Mouse (Mus musculus) urinary bladder, postnatal 10 days (tissue): ENCODE data around the gene H2-DMb2.

ENCODE experiments used
- DNase-seq: peaks from one replicate; pipeline ENCODE4 v3.0.0; 2022; ENCODE audit warnings: low spot score

The H2-DMb2 gene

GRCm38 (mm10) chr17:34179913-34180859, 37.1 kb downstream of the H2-DMb2 start:
- no peak for DNase-seq

- DNase-seq: no peak
Measured at GRCm38 (mm10) chr17:34183564-34184219, 40.6 kb downstream of the H2-DMb2 start.

GRCm38 (mm10) chr17:34185526-34185925, 42.4 kb downstream of the H2-DMb2 start:
- DNase-seq: no peak

- no peak for DNase-seq
Measured at GRCm38 (mm10) chr17:34186885-34187260, 43.8 kb downstream of the H2-DMb2 start.

- peak; percentile 95 for DNase-seq
Measured at GRCm38 (mm10) chr17:34187261-34187916, 44.3 kb downstream of the H2-DMb2 start, which contains the start of the genes Tap1 and Psmb9. Gene Tap1 (plus strand): TSS chr17:34187553. Gene Psmb9 (minus strand): TSS chr17:34187764.

- no peak for DNase-seq
Measured at GRCm38 (mm10) chr17:34188010-34188409, 44.9 kb downstream of the H2-DMb2 start.

GRCm38 (mm10) chr17:34188986-34189385, 45.9 kb downstream of the H2-DMb2 start:
- no peak for DNase-seq

- no peak for DNase-seq
Measured at GRCm38 (mm10) chr17:34192852-34193251, 49.7 kb downstream of the H2-DMb2 start.

- no peak for DNase-seq
Measured at GRCm38 (mm10) chr17:34193468-34193867, 50.4 kb downstream of the H2-DMb2 start.

GRCm38 (mm10) chr17:34194723-34195122, 51.6 kb downstream of the H2-DMb2 start:
- DNase-seq: no peak

- no peak for DNase-seq
Measured at GRCm38 (mm10) chr17:34196491-34196890, 53.4 kb downstream of the H2-DMb2 start.

GRCm38 (mm10) chr17:34196941-34197894, 54.1 kb downstream of the H2-DMb2 start, which contains the start of gene Psmb8:
Gene Psmb8 (plus strand): TSS chr17:34197721.
- peak; percentile 79 for DNase-seq

- DNase-seq: no peak
Measured at GRCm38 (mm10) chr17:34197904-34198520, 54.9 kb downstream of the H2-DMb2 start.

- DNase-seq: no peak
Measured at GRCm38 (mm10) chr17:34198521-34198912, 55.4 kb downstream of the H2-DMb2 start.

- DNase-seq: no peak
Measured at GRCm38 (mm10) chr17:34199050-34199619, 56.0 kb downstream of the H2-DMb2 start.

GRCm38 (mm10) chr17:34200047-34200446, 56.9 kb downstream of the H2-DMb2 start:
- no peak for DNase-seq

- no peak for DNase-seq
Measured at GRCm38 (mm10) chr17:34200772-34201505, 57.8 kb downstream of the H2-DMb2 start.
